Mouse (Mus musculus): ENCODE results near the gene Errfi1. TPM values are rescaled to one million over a fixed set of nuclear protein-coding genes. Genes with fewer than 3 reads are reported as not detected.

Errfi1 gene
- polyA plus RNA-seq, 1 experiment: 53.7 TPM

DNA sequence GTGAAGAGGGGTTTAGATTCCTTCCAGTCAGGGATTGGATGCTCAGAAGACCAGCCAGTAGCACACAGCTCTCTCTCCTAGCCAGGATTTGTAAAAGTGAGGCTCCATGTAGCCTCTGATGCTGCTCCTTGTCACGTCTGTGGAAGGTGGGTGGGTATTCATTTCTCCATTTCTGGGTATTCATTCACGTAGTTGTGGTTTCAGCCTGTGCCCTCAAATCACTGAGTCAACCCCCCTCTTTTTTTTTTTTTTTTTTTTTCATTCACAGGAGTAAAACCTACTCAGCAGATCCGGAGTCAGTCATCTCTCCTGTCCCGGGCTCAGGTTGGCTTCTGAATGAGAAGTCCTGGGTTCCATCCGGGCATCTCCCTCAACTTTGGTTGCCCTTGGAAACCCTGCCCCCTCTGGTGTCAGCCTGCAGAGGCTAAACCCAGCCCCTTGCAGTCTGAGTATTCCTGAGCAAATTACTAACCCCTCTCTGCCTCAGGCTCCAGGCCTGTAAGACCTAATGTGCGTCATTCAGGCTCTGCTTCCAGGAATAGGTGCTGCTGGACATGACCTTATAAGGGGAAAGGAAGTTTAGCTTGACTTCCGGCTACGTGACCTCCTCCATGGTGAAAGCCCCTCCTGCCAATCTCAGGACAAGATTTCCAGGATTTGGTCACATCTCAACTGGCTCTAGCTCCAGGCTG is 63.8 kb downstream of the Errfi1 start:
- Histone ChIP-seq H3K4me3 (replicated peaks; ENCODE audit: extremely low read depth, low read depth, low read length) (no peak overlapping the region), H3K4me1 (ENCODE audit: control insufficient read depth, insufficient read depth, low read length) (peaks cover 9% of the 10 kb centered on the region; the same call in 1 of the 2 replicates)
- DNase-seq: no peak
- 60% methylated on average over 8 of the region's 8 CpGs for WGBS
- TF ChIP-seq CTCF (IDR thresholded peaks at IDR 0.05; ENCODE audit: insufficient read depth, low read length): no peak
- TF ChIP-seq POLR2A (IDR thresholded peaks at IDR 0.05; ENCODE audit: borderline replicate concordance, extremely low read depth, low read depth, low read length): no peak

Other genes starting within 250 kb of the Errfi1 start
- 0.05 TPM in 1 of 2 replicates, not detected in the other for gene Slc45a1, start 201.7 kb upstream of the Errfi1 start, polyA plus RNA-seq (2012; rRNA removed)
- gene Park7, start 60.5 kb downstream of the Errfi1 start, polyA plus RNA-seq (2012; rRNA removed): 80.9 and 112 TPM in 2 replicates
- gene Tnfrsf9, start 60.6 kb downstream of the Errfi1 start, polyA plus RNA-seq (2012; rRNA removed): 0.54 and 1.0 TPM in 2 replicates
- gene Uts2, start 143.2 kb downstream of the Errfi1 start, polyA plus RNA-seq (2012; rRNA removed): not detected in 2 replicates
- gene Per3, start 190.7 kb downstream of the Errfi1 start, polyA plus RNA-seq (2012; rRNA removed): 16.6 and 22.6 TPM in 2 replicates
- gene Vamp3, start 204.0 kb downstream of the Errfi1 start, polyA plus RNA-seq (2012; rRNA removed): 37.7 and 70.5 TPM in 2 replicates
- gene Gm13090, start 235.7 kb downstream of the Errfi1 start, polyA plus RNA-seq (2012; rRNA removed): not detected in 2 replicates